Mouse (Mus musculus) liver, embryonic 14.5 days (tissue): Measurements from ENCODE around the gene Plekhg4. TPM values are rescaled to one million over a fixed set of nuclear protein-coding genes. Genes with fewer than 3 reads are reported as not detected.

ENCODE experiments used
- ATAC-seq: fragments of 200-750 bp; cut with Nextera tagmentation; 2 replicates; pipeline ENCODE4 v1.8.0; 2017; ENCODE audit warnings: moderate number of reproducible peaks, mild to moderate bottlenecking, moderate library complexity; ENCODE audit not compliant: insufficient read depth
- DNase-seq, 3 experiments: peaks; one replicate each; pipeline ENCODE4 v3.0.0-alpha.2; 2012 to 2013; ENCODE audit warnings: low read depth in 3 of 3, low spot score in 3 of 3
- H3K27ac ChIP-seq: fragments of 300-500 bp; sonication (generic); 2 replicates; pipeline ENCODE4 v1.5.1; 2014; ENCODE audit warnings: moderate library complexity, mild to moderate bottlenecking, control low read depth, inconsistent platforms
- H3K27me3 ChIP-seq: fragments of 300-500 bp; sonication (generic); 2 replicates; pipeline ENCODE4 v1.6.1; 2014; ENCODE audit warnings: mild to moderate bottlenecking, low read length, moderate library complexity; ENCODE audit not compliant: control insufficient read depth, insufficient read depth
- H3K36me3 ChIP-seq: fragments of 300-500 bp; sonication (generic); replicated peaks from 2 replicates; pipeline ENCODE4 v1.6.1; 2014; ENCODE audit warnings: low read depth; ENCODE audit not compliant: control insufficient read depth, insufficient read depth
- H3K4me1 ChIP-seq, 2 experiments: fragments of 200-500 bp in 1 of 2; fragments of 300-500 bp in 1 of 2; sonication (generic) in 1 of 2; replicated peaks; 2 replicates each; pipeline ENCODE4 v1.6.1; 2012 to 2014; ENCODE audit warnings: antibody characterized with exemption in 1 of 2, inconsistent platforms in 1 of 2, low read length in 1 of 2; ENCODE audit not compliant: control insufficient read depth in 2 of 2, insufficient read depth in 2 of 2
- H3K4me2 ChIP-seq: fragments of 300-500 bp; sonication (generic); 2 replicates; pipeline ENCODE4 v1.6.1; 2014; ENCODE audit warnings: low read depth, mild to moderate bottlenecking, control low read depth, moderate library complexity
- H3K4me3 ChIP-seq, 2 experiments: fragments of 200-500 bp in 1 of 2; fragments of 300-500 bp in 1 of 2; sonication (generic) in 1 of 2; 2 replicates each; pipeline ENCODE4 v1.5.1; 2012 to 2014; ENCODE audit warnings: low read depth in 2 of 2, low read length in 2 of 2, mild to moderate bottlenecking in 2 of 2, control low read depth in 1 of 2, inconsistent platforms in 1 of 2, moderate library complexity in 1 of 2; ENCODE audit not compliant: insufficient read depth in 1 of 2
- H3K9ac ChIP-seq: fragments of 300-500 bp; sonication (generic); replicated peaks from 2 replicates; pipeline ENCODE4 v1.6.1; 2014; ENCODE audit warnings: mild to moderate bottlenecking, control low read depth, moderate library complexity
- H3K9me3 ChIP-seq: fragments of 300-500 bp; sonication (generic); 2 replicates; pipeline ENCODE4 v1.6.1; 2016; ENCODE audit warnings: low read length, mixed read lengths; ENCODE audit not compliant: control insufficient read depth
- CTCF ChIP-seq: IDR thresholded peaks from 2 replicates; pipeline ENCODE4 v1.5.1; 2016; ENCODE audit warnings: antibody characterized with exemption, low read depth, control low read depth
- EP300 ChIP-seq: IDR thresholded peaks from 2 replicates; pipeline ENCODE4 v1.6.1; 2016; ENCODE audit warnings: antibody characterized with exemption, low read depth
- WGBS: fragments of 180-500 bp; shearing (Covaris S2); extraction: QIAGEN DNeasy Blood & Tissue Kit; methylation state at CpG from one replicate; pipeline ENCODE4 v1.1.7; 2014; ENCODE audit not compliant: insufficient replicate concordance; 5-methylcytosine and 5-hydroxymethylcytosine counted together
- polyA plus RNA-seq, 2 experiments: library from polyadenylated mRNA; depleted of rRNA in 1 of 2; stranded (reverse) in 1 of 2; unstranded in 1 of 2; fragments of >200 nt; fragmentation: Nextera tagmentation in 1 of 2; extraction: Ambion mirVana in 1 of 2; gene quantifications; 2 replicates each; pipeline versions ENCODE4 v1.2.1 to v1.2.3; 2012 to 2014

The Plekhg4 gene
- polyA plus RNA-seq, 2 experiments = 0.06 to 0.08 TPM

GRCm38 (mm10) chr8:105339886-105340635, 33.0 kb upstream of the Plekhg4 start:
- WGBS = 29% methylated on average over 6 of the region's 6 CpGs
- Histone ChIP-seq H3K9ac (no peak overlapping the region; the same call in 1 of the 2 replicates), H3K27me3 (no peaks in the 10 kb centered on the region), H3K4me1 (peaks cover 7 to 19% of the 10 kb centered on the region in 2 experiments), H3K36me3 (no peaks in the 10 kb centered on the region), H3K27ac (no peak overlapping the region), H3K4me2 (no peak overlapping the region), H3K9me3 (no peaks in the 10 kb centered on the region), H3K4me3 (no peak overlapping the region)
- ATAC-seq (peak; percentile 64), DNase-seq (no peak)
- TF ChIP-seq EP300 (no peak), CTCF (no peak)

- no peak overlapping the region for H3K9ac ChIP-seq
- H3K27me3 ChIP-seq = peaks cover 4% of the 10 kb centered on the region
- H3K9me3 ChIP-seq = no peaks in the 10 kb centered on the region
- no peak overlapping the region for H3K4me3 ChIP-seq
- no peak overlapping the region for H3K27ac ChIP-seq
- H3K4me1 ChIP-seq = peaks cover 7 to 22% of the 10 kb centered on the region in 2 experiments
- DNase-seq (no peak), ATAC-seq (no peak)
- no peak overlapping the region for H3K4me2 ChIP-seq
- TF ChIP-seq EP300 (no peak), CTCF (no peak)
- no peaks in the 10 kb centered on the region for H3K36me3 ChIP-seq
- 64% methylated on average over 8 of the region's 8 CpGs for WGBS
Measured at GRCm38 (mm10) chr8:105341399-105341798, 31.7 kb upstream of the Plekhg4 start.

DNA sequence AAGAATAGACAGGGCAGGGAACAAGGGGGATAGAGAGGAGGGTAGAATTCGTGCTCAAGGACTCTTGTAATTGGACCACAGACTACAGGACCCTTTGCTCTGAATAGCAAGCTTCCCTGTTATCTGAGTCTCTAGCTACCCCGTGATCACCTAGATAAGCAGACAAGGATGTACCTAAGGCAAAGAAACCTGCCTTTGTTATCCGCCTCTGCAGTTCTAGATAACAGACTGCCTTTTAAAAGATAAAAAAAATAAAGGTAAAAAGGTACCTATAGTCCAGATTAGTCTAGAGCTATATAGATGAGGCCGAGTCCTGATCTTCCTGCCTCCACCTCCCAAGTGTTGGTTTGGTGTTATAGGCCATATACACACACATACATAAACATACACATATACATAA, 30.3 kb upstream of the Plekhg4 start:
- TF ChIP-seq CTCF = no peak
- no peak for TF ChIP-seq EP300
- DNase-seq (no peak), ATAC-seq (no peak)
- H3K9me3 ChIP-seq = no peaks in the 10 kb centered on the region
- H3K4me3 ChIP-seq = no peak overlapping the region
- WGBS = 37% methylated on average over 4 of the region's 4 CpGs
- peaks cover 10 to 22% of the 10 kb centered on the region in 2 experiments for H3K4me1 ChIP-seq
- no peak overlapping the region for H3K27ac ChIP-seq
- no peak overlapping the region for H3K4me2 ChIP-seq
- no peak overlapping the region for H3K9ac ChIP-seq
- peaks cover 16% of the 10 kb centered on the region for H3K27me3 ChIP-seq
- no peaks in the 10 kb centered on the region for H3K36me3 ChIP-seq

- 53% methylated on average over 8 of the region's 8 CpGs for WGBS
- no peak for DNase-seq
- no peaks in the 10 kb centered on the region for H3K36me3 ChIP-seq
- H3K4me1 ChIP-seq = peaks cover 16 to 26% of the 10 kb centered on the region in 2 experiments
- no peak for TF ChIP-seq CTCF
- H3K4me3 ChIP-seq = no peak overlapping the region
- H3K27me3 ChIP-seq = peaks cover 26% of the 10 kb centered on the region
- no peak overlapping the region for H3K9ac ChIP-seq
- no peak for ATAC-seq
- no peaks in the 10 kb centered on the region for H3K9me3 ChIP-seq
- H3K27ac ChIP-seq = no peak overlapping the region
- no peak overlapping the region for H3K4me2 ChIP-seq
Measured at GRCm38 (mm10) chr8:105343791-105344574, 29.1 kb upstream of the Plekhg4 start.
